Mouse (Mus musculus) neural tube, embryonic 14.5 days (tissue): ENCODE results near the gene Faiml. TPM values are rescaled to one million over a fixed set of nuclear protein-coding genes. Genes with fewer than 3 reads are reported as not detected.

ENCODE experiments used
- ATAC-seq: fragments of 200-750 bp; cut with Nextera tagmentation; 2 replicates; pipeline ENCODE4 v1.8.0; 2017; ENCODE audit warnings: low read depth, mild to moderate bottlenecking, moderate TSS enrichment, moderate library complexity
- H3K27ac ChIP-seq: fragments of 300-500 bp; sonication (generic); 2 replicates; pipeline ENCODE4 v1.5.1; 2014; ENCODE audit warnings: low read depth, mild to moderate bottlenecking, control low read depth, low read length, moderate library complexity, mixed read lengths
- H3K27me3 ChIP-seq: fragments of 300-500 bp; sonication (generic); 2 replicates; pipeline ENCODE4 v1.6.1; 2014; ENCODE audit warnings: low read length; ENCODE audit not compliant: control insufficient read depth, insufficient read depth
- H3K36me3 ChIP-seq: fragments of 300-500 bp; sonication (generic); 2 replicates; pipeline ENCODE4 v1.6.1; 2014; ENCODE audit warnings: low read length, mixed read lengths; ENCODE audit not compliant: control insufficient read depth, insufficient read depth
- H3K4me1 ChIP-seq: fragments of 300-500 bp; sonication (generic); 2 replicates; pipeline ENCODE4 v1.6.1; 2014; ENCODE audit warnings: low read length; ENCODE audit not compliant: control insufficient read depth, insufficient read depth
- H3K4me2 ChIP-seq: fragments of 300-500 bp; sonication (generic); 2 replicates; pipeline ENCODE4 v1.6.1; 2014; ENCODE audit warnings: mild to moderate bottlenecking, low read depth, low read length, control low read depth
- H3K4me3 ChIP-seq: fragments of 300-500 bp; sonication (generic); 2 replicates; pipeline ENCODE4 v1.5.1; 2014; ENCODE audit warnings: low read depth, low read length, control low read depth, mixed read lengths
- H3K9ac ChIP-seq: fragments of 300-500 bp; sonication (generic); replicated peaks from 2 replicates; pipeline ENCODE4 v1.6.1; 2014; ENCODE audit warnings: low read depth, mild to moderate bottlenecking, control low read depth, low read length, mixed read lengths
- H3K9me3 ChIP-seq: fragments of 300-500 bp; sonication (generic); 2 replicates; pipeline ENCODE4 v1.6.1; 2016; ENCODE audit warnings: low read length; ENCODE audit not compliant: control insufficient read depth
- WGBS: fragments of 180-500 bp; shearing (Covaris S2); extraction: QIAGEN DNeasy Blood & Tissue Kit; methylation state at CpG from one replicate; pipeline ENCODE4 v1.1.7; 2014; 5-methylcytosine and 5-hydroxymethylcytosine counted together
- polyA plus RNA-seq: library from polyadenylated mRNA; unstranded; fragments of >200 nt; fragmentation: Nextera tagmentation; extraction: Ambion mirVana; gene quantifications from 2 replicates; pipeline ENCODE4 v1.2.1, GENCODE M21; 2014

Faiml gene
- polyA plus RNA-seq, 1 experiment from 2014 or later: not detected

GRCm38 (mm10) chr9:99216182-99216581, 20.9 kb downstream of the Faiml start:
- H3K9me3 ChIP-seq: no peaks in the 10 kb centered on the region
- H3K27ac ChIP-seq: no peak overlapping the region
- H3K36me3 ChIP-seq: no peaks in the 10 kb centered on the region
- H3K4me1 ChIP-seq: no peaks in the 10 kb centered on the region
- H3K27me3 ChIP-seq: no peaks in the 10 kb centered on the region
- H3K4me3 ChIP-seq: no peak overlapping the region
- ATAC-seq: no peak
- WGBS: 86% methylated on average over 2 of the region's 2 CpGs
- H3K9ac ChIP-seq: no peak overlapping the region
- no peak overlapping the region for H3K4me2 ChIP-seq

- Histone ChIP-seq H3K9ac (no peak overlapping the region), H3K27ac (no peak overlapping the region), H3K4me2 (no peak overlapping the region), H3K4me1 (no peaks in the 10 kb centered on the region), H3K9me3 (no peaks in the 10 kb centered on the region), H3K36me3 (no peaks in the 10 kb centered on the region), H3K27me3 (no peaks in the 10 kb centered on the region), H3K4me3 (no peak overlapping the region)
- WGBS: 82% methylated on average over 2 of the region's 2 CpGs
- ATAC-seq: no peak
These were observed 24.4 kb downstream of the Faiml start for GRCm38 (mm10) chr9:99212643-99213042.

GRCm38 (mm10) chr9:99183043-99183670, 53.9 kb downstream of the Faiml start:
- Histone ChIP-seq H3K27ac (no peak overlapping the region), H3K9ac (no peak overlapping the region), H3K27me3 (no peaks in the 10 kb centered on the region), H3K4me1 (no peaks in the 10 kb centered on the region), H3K9me3 (no peaks in the 10 kb centered on the region), H3K4me2 (no peak overlapping the region), H3K4me3 (no peak overlapping the region), H3K36me3 (no peaks in the 10 kb centered on the region)
- 90% methylated on average over 8 of the region's 8 CpGs for WGBS
- no peak for ATAC-seq

GRCm38 (mm10) chr9:99182121-99182520, 54.9 kb downstream of the Faiml start:
- ATAC-seq: no peak
- H3K27ac ChIP-seq: no peak overlapping the region
- H3K9me3 ChIP-seq: no peaks in the 10 kb centered on the region
- H3K4me3 ChIP-seq: no peak overlapping the region
- H3K4me2 ChIP-seq: no peak overlapping the region
- no peaks in the 10 kb centered on the region for H3K4me1 ChIP-seq
- WGBS: 94% methylated on average over 7 of the region's 7 CpGs
- H3K9ac ChIP-seq: no peak overlapping the region
- H3K36me3 ChIP-seq: no peaks in the 10 kb centered on the region
- no peaks in the 10 kb centered on the region for H3K27me3 ChIP-seq

DNA sequence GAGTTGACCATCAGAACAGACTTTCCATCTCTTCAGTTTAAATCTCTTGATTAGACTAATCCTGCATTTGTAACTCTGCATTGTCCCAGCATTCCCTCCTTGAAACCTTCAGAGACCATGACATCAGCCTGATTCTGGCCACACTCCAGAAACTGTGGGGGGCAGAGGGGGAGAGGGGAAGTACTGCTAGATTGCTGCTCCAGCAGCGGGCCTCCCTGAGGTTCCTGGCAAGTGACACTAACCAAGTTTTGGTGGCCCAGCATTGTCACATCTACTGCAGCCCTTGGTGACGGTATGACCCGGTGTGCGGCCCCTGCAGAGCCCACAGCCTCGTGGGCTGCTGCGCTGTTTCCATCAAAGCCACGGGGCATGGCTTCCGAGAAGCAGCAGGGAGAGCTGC, 56.8 kb downstream of the Faiml start:
- no peak for ATAC-seq
- Histone ChIP-seq H3K9me3 (no peaks in the 10 kb centered on the region), H3K27ac (no peak overlapping the region), H3K4me3 (no peak overlapping the region), H3K4me1 (no peaks in the 10 kb centered on the region), H3K9ac (no peak overlapping the region), H3K4me2 (no peak overlapping the region), H3K27me3 (no peaks in the 10 kb centered on the region), H3K36me3 (no peaks in the 10 kb centered on the region)
- WGBS: 63% methylated on average over 8 of the region's 8 CpGs

Other genes starting within 250 kb of the Faiml start
- gene Gm1123, start 201.5 kb downstream of the Faiml start, polyA plus RNA-seq: not detected in 2 replicates
- 2.6 and 6.7 TPM in 2 replicates for gene Pik3cb, start 96.6 kb downstream of the Faiml start, polyA plus RNA-seq
- gene Cep70, start 6.1 kb upstream of the Faiml start, polyA plus RNA-seq: 56.1 and 62.1 TPM in 2 replicates
- 0.46 and 0.93 TPM in 2 replicates for gene Esyt3, start 121.3 kb upstream of the Faiml start, polyA plus RNA-seq
- gene Mras, start 200.1 kb upstream of the Faiml start, polyA plus RNA-seq: 43.4 and 57.9 TPM in 2 replicates
- not detected in 2 replicates for gene Nme9, start 214.2 kb upstream of the Faiml start, polyA plus RNA-seq